Mouse (Mus musculus) CH12.LX (cell line): ENCODE results near the gene Gucy2d. TPM values are rescaled to one million over a fixed set of nuclear protein-coding genes. Genes with fewer than 3 reads are reported as not detected.

ENCODE experiments used
- DNase-seq: peaks from one replicate; pipeline ENCODE4 v3.0.0-alpha.2; 2013; ENCODE audit errors: extremely low read depth
- H3K27ac ChIP-seq: 2 replicates; pipeline ENCODE4 v1.5.1; 2012; ENCODE audit warnings: low read depth, mild to moderate bottlenecking, control low read depth, moderate library complexity; ENCODE audit not compliant: insufficient read depth
- H3K27me3 ChIP-seq: replicated peaks from 2 replicates; pipeline ENCODE3; 2012; ENCODE audit warnings: inconsistent platforms
- H3K36me3 ChIP-seq, 2 experiments: replicated peaks in 1 of 2; 2 replicates each; pipeline versions ENCODE3 to v1.6.1; 2012; ENCODE audit warnings: inconsistent platforms in 1 of 2, low read length in 1 of 2, mild to moderate bottlenecking in 1 of 2, mixed read lengths in 1 of 2, moderate library complexity in 1 of 2; ENCODE audit not compliant: control insufficient read depth in 1 of 2, insufficient read depth in 1 of 2
- H3K4me1 ChIP-seq, 2 experiments: 2 replicates each; pipeline ENCODE4 v1.6.1; 2012; ENCODE audit warnings: inconsistent platforms in 1 of 2, moderate library complexity in 1 of 2; ENCODE audit not compliant: insufficient read depth in 2 of 2, control insufficient read depth in 1 of 2
- H3K4me2 ChIP-seq: 2 replicates; pipeline ENCODE4 v1.6.1; 2012; ENCODE audit warnings: low read depth, mild to moderate bottlenecking, control low read depth; ENCODE audit not compliant: poor library complexity, insufficient read depth, severe bottlenecking
- H3K4me3 ChIP-seq, 3 experiments: fragments of 150-350 bp in 1 of 3; sonication (generic) in 1 of 3; replicated peaks in 1 of 3; 2 replicates each; pipeline versions ENCODE3 to v1.5.1; 2011 to 2012; ENCODE audit warnings: low read depth in 2 of 3, low read length in 2 of 3, mild to moderate bottlenecking in 2 of 3, moderate library complexity in 2 of 3, control low read depth in 1 of 3, improper control_type of control experiment in 1 of 3, inconsistent platforms in 1 of 3, mixed read lengths in 1 of 3; ENCODE audit not compliant: poor library complexity in 1 of 3
- H3K79me2 ChIP-seq: replicated peaks from 2 replicates; pipeline ENCODE4 v1.6.1; 2012; ENCODE audit warnings: mild to moderate bottlenecking, moderate library complexity; ENCODE audit not compliant: control insufficient read depth, poor library complexity, insufficient read depth, severe bottlenecking; ENCODE audit errors: extremely low read depth
- H3K9ac ChIP-seq: 2 replicates; pipeline ENCODE4 v1.6.1; 2012; ENCODE audit warnings: low read depth, mild to moderate bottlenecking, control low read depth, moderate library complexity; ENCODE audit not compliant: insufficient read depth
- H3K9me3 ChIP-seq: replicated peaks from 2 replicates; pipeline ENCODE3; 2012; ENCODE audit warnings: low read length, inconsistent platforms, mixed read lengths
- BHLHE40 ChIP-seq: IDR thresholded peaks from 2 replicates; pipeline ENCODE4 v1.6.1; 2011; ENCODE audit warnings: mild to moderate bottlenecking, low read depth, low read length, improper control_type of control experiment
- CHD1 ChIP-seq: IDR thresholded peaks from 2 replicates; pipeline ENCODE4 v1.6.1; 2012; ENCODE audit warnings: low read depth, low read length, improper control_type of control experiment, inconsistent platforms
- ELF1 ChIP-seq: IDR thresholded peaks from 2 replicates; pipeline ENCODE4 v1.6.1; 2014; ENCODE audit warnings: low read depth, mild to moderate bottlenecking, inconsistent platforms, low read length, improper control_type of control experiment
- EP300 ChIP-seq: IDR thresholded peaks from 2 replicates; pipeline ENCODE4 v1.6.1; 2011; ENCODE audit warnings: low read length, improper control_type of control experiment
- HCFC1 ChIP-seq: IDR thresholded peaks from 2 replicates; pipeline ENCODE4 v1.6.1; 2012; ENCODE audit warnings: low read depth, mild to moderate bottlenecking, inconsistent platforms, low read length, improper control_type of control experiment
- JUN ChIP-seq: IDR thresholded peaks from 2 replicates; pipeline ENCODE4 v1.6.1; 2011; ENCODE audit warnings: low read depth, mild to moderate bottlenecking, low read length, improper control_type of control experiment, moderate library complexity; ENCODE audit not compliant: insufficient read depth
- JUND ChIP-seq: conservative IDR thresholded peaks from 2 replicates; pipeline ENCODE4 v1.6.1; 2011; ENCODE audit warnings: low read depth, low read length, improper control_type of control experiment
- MAFK ChIP-seq: IDR thresholded peaks from 2 replicates; pipeline ENCODE4 v1.6.1; 2011; ENCODE audit warnings: low read length, improper control_type of control experiment; ENCODE audit not compliant: insufficient replicate concordance
- MAZ ChIP-seq: IDR thresholded peaks from 2 replicates; pipeline ENCODE4 v1.6.1; 2012; ENCODE audit warnings: low read depth, mild to moderate bottlenecking, inconsistent platforms, low read length, improper control_type of control experiment, moderate library complexity
- MXI1 ChIP-seq: IDR thresholded peaks from 2 replicates; pipeline ENCODE4 v1.6.1; 2011; ENCODE audit warnings: mild to moderate bottlenecking, low read depth, low read length, improper control_type of control experiment
- NELFE ChIP-seq: IDR thresholded peaks from 2 replicates; pipeline ENCODE4 v1.6.1; 2011; ENCODE audit warnings: low read depth, low read length, improper control_type of control experiment
- POLR2AphosphoS2 ChIP-seq: IDR thresholded peaks from 2 replicates; pipeline ENCODE4 v1.6.1; 2011; ENCODE audit warnings: low read depth, low read length, improper control_type of control experiment
- RCOR1 ChIP-seq: conservative IDR thresholded peaks from 2 replicates; pipeline ENCODE4 v1.6.1; 2012; ENCODE audit warnings: low read depth, mild to moderate bottlenecking, inconsistent platforms, low read length, improper control_type of control experiment
- SIN3A ChIP-seq: IDR thresholded peaks from 2 replicates; pipeline ENCODE4 v1.6.1; 2012; ENCODE audit warnings: low read length, improper control_type of control experiment, inconsistent platforms
- SMC3 ChIP-seq: IDR thresholded peaks from 2 replicates; pipeline ENCODE4 v1.6.1; 2011; ENCODE audit warnings: low read depth, low read length, improper control_type of control experiment
- TCF12 ChIP-seq: IDR thresholded peaks from 2 replicates; pipeline ENCODE4 v1.6.1; 2014; ENCODE audit warnings: low read depth, mild to moderate bottlenecking, inconsistent platforms, low read length, improper control_type of control experiment
- USF2 ChIP-seq: conservative IDR thresholded peaks from 2 replicates; pipeline ENCODE4 v1.6.1; 2011; ENCODE audit warnings: low read depth, low read length, improper control_type of control experiment
- ZKSCAN1 ChIP-seq: IDR thresholded peaks from 2 replicates; pipeline ENCODE4 v1.6.1; 2012; ENCODE audit warnings: low read depth, inconsistent platforms, low read length, improper control_type of control experiment, borderline replicate concordance
- ZMIZ1 ChIP-seq: IDR thresholded peaks from 2 replicates; pipeline ENCODE4 v1.6.1; 2012; ENCODE audit warnings: low read depth, mild to moderate bottlenecking, inconsistent platforms, low read length, improper control_type of control experiment
- ZNF384 ChIP-seq: IDR thresholded peaks from 2 replicates; pipeline ENCODE4 v1.6.1; 2012; ENCODE audit warnings: low read depth, low read length, improper control_type of control experiment, inconsistent platforms
- dilution Hi-C: fragments of 300-500 bp; cut with MboI; formaldehyde crosslinking; loops from 2 replicates; pipeline ENCODE4 v1.14.3; 2020; ENCODE audit warnings: low sequenced_read_pairs; ENCODE audit not compliant: extremely low pct_unique_long_range_greater_than_20kb, extremely low pct_ligation_motif_present
- in situ Hi-C: fragments of 300-500 bp; cut with MboI; formaldehyde crosslinking; loops from 3 replicates; pipeline ENCODE4 v1.14.3; 2019; ENCODE audit warnings: low sequenced_read_pairs, low pct_ligation_motif_present, low pct_unique_long_range_greater_than_20kb, mixed read lengths
- polyA plus RNA-seq: library from polyadenylated mRNA; unstranded; fragments of >175 nt; gene quantifications from 2 replicates; pipeline ENCODE4 v1.2.1, GENCODE M21; 2012; ENCODE audit warnings: low read depth; ENCODE audit not compliant: insufficient read length
- total RNA-seq, 2 experiments: library from RNA; depleted of rRNA; stranded (reverse); fragments of 300-350 nt in 1 of 2; fragments of >200 nt in 1 of 2; gene quantifications; 2 replicates each; pipeline ENCODE4 v1.2.3; 2012 to 2014

The Gucy2d gene
- total and polyA plus RNA-seq, 3 experiments: not detected

- TF ChIP-seq BHLHE40 (no peak), MAFK (no peak), TCF12 (no peak), EP300 (no peak), SMC3 (no peak), ZMIZ1 (no peak), USF2 (no peak), ELF1 (no peak), ZNF384 (no peak), JUND (no peak), CHD1 (no peak), POLR2AphosphoS2 (no peak)
These were observed 37.3 kb upstream of the Gucy2d start for GRCm38 (mm10) chr7:98402582-98403574.

GRCm38 (mm10) chr7:98403996-98404395 lies 36.2 kb upstream of the Gucy2d start:
- H3K4me2 ChIP-seq: no peak overlapping the region
- no peaks in the 10 kb centered on the region for H3K36me3 ChIP-seq
- no peak for TF ChIP-seq ZKSCAN1
- no peak for TF ChIP-seq RCOR1
- TF ChIP-seq SIN3A: no peak
- no peak for TF ChIP-seq MAZ
- TF ChIP-seq HCFC1: no peak
- no peak for TF ChIP-seq ZMIZ1
- no peak for TF ChIP-seq BHLHE40
- TF ChIP-seq JUN: no peak
- TF ChIP-seq NELFE: no peak
- no peak for TF ChIP-seq MXI1
- no peak overlapping the region for H3K4me3 ChIP-seq
- in situ Hi-C loops: loop anchor here (10.0 kb wide), 1 partner anchor 49 kb away; no protein-coding TSS in a partner anchor
- H3K27me3 ChIP-seq: no peaks in the 10 kb centered on the region
- H3K9ac ChIP-seq: no peak overlapping the region
- H3K9me3 ChIP-seq: no peaks in the 10 kb centered on the region
- H3K27ac ChIP-seq: no peak overlapping the region
- dilution Hi-C loops: no loop called here
- peaks cover 7 to 36% of the 10 kb centered on the region in 2 experiments for H3K4me1 ChIP-seq
- no peaks in the 10 kb centered on the region; the same call in 1 of the 2 replicates for H3K79me2 ChIP-seq
- DNase-seq: no peak

More at GRCm38 (mm10) chr7:98402582-98403574, 37.3 kb upstream of the Gucy2d start:
- dilution Hi-C loops: no loop called here
- Histone ChIP-seq H3K27me3 (no peaks in the 10 kb centered on the region), H3K9me3 (no peaks in the 10 kb centered on the region), H3K27ac (no peak overlapping the region), H3K36me3 (no peaks in the 10 kb centered on the region), H3K4me1 (peaks cover 7 to 29% of the 10 kb centered on the region in 2 experiments), H3K79me2 (no peaks in the 10 kb centered on the region; the same call in 1 of the 2 replicates), H3K4me2 (no peak overlapping the region), H3K4me3 (no peak overlapping the region), H3K9ac (no peak overlapping the region)
- no peak for DNase-seq
- in situ Hi-C loops: loop anchor here (10.0 kb wide), 1 partner anchor 48 kb away; no protein-coding TSS in a partner anchor
